Mouse (Mus musculus) macrophage (primary cell): ENCODE measurements around the gene Runx2. TPM values are rescaled to one million over a fixed set of nuclear protein-coding genes. Genes with fewer than 3 reads are reported as not detected.
A peak's percentile ranks its signal among the peaks of the same experiment; 100 is the strongest.

ENCODE experiments used
- H3K27ac ChIP-seq: fragments of 350-480 bp; formaldehyde crosslinking; 2 replicates; pipeline ENCODE4 v1.9.0; 2021
- H3K36me3 ChIP-seq: fragments of 350-480 bp; formaldehyde crosslinking; 2 replicates; pipeline ENCODE4 v1.9.0; 2021; ENCODE audit errors: inconsistent target
- H3K4me3 ChIP-seq: fragments of 350-480 bp; formaldehyde crosslinking; 2 replicates; pipeline ENCODE4 v1.9.0; 2021; ENCODE audit errors: inconsistent target
- H3K79me2 ChIP-seq: fragments of 350-480 bp; formaldehyde crosslinking; 2 replicates; pipeline ENCODE4 v1.9.0; 2021; ENCODE audit errors: inconsistent target
- WGBS: methylation state at CpG from one replicate; pipeline ENCODE4 v1.1.7; 2026; ENCODE audit warnings: inconsistent platforms; ENCODE audit not compliant: missing documents; 5-methylcytosine and 5-hydroxymethylcytosine counted together
- polyA plus RNA-seq: library from polyadenylated mRNA; stranded (reverse); fragments of 250-400 nt; gene quantifications from 3 replicates; pipeline ENCODE4 v1.2.4, GENCODE M21; 2018; ENCODE audit warnings: inconsistent platforms

The Runx2 gene
- polyA plus RNA-seq, 1 experiment from 2014 or later: 2.8 TPM

DNA sequence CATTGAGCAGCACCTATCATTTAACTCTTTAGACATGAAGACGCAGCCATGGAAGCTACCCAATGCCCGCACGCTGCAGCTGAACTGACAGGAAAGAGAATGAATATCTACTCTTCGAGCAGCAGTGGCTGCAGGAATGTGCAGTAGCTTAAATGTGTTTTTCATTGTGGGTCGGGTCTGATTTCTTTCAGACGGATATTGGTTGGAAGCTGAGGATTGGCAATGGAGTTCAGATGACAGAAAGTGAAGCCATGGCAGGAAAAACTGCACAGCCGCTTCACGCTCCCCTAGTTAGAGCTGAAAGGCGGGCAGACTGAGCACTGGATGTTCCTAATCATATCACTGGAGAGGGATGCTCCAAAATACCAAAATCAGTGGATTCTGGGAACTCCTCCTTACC lies 131.6 kb downstream of the Runx2 start:
- H3K4me3 ChIP-seq: no peak overlapping the region
- no peak overlapping the region for H3K27ac ChIP-seq
- 97% methylated on average over 9 of the region's 9 CpGs for WGBS
- H3K79me2 ChIP-seq: no peaks in the 10 kb centered on the region
- H3K36me3 ChIP-seq: no peaks in the 10 kb centered on the region

DNA sequence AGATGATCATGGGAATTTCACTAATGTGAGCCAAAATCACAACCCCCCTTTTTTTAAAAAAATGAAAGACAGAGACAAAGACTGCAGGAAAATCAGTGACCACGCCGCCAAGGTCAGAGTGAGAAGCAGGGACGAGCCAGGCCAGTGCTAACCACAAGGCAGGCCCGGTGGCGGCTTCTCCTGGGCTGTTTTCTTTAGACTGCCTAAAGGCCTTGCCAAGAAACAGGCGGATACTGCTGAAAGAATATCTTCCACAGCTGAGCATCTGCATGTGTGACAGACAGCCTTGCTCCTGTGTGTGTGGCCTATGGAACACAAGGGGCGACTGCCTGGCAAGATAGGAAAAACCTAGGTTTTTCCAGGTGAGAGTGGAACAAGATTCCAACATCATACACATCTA lies 136.8 kb downstream of the Runx2 start:
- Histone ChIP-seq H3K36me3 (no peaks in the 10 kb centered on the region), H3K27ac (no peak overlapping the region), H3K4me3 (no peak overlapping the region), H3K79me2 (no peaks in the 10 kb centered on the region)
- WGBS: 52% methylated on average over 7 of the region's 7 CpGs

DNA sequence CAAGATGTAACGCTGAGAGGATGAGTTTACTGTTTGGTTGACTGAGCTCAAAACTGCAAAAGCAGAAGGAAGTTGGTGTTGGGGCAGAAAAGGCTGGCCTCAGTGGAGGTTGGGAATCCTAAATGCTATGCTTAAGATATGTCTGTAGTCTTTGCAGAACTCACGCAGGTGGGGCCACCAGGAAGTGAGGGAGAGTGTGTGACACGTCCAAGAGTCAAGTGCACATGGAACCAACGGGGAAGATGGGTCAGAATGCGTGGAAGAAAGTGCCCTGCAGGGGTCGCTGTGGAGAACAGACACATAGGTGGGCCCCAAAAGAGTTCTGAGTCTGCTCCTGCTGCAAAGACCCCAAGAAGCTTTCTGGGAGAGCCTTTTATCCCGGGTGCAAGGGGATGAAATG lies 141.8 kb downstream of the Runx2 start:
- no peak overlapping the region for H3K4me3 ChIP-seq
- no peak overlapping the region for H3K27ac ChIP-seq
- WGBS: 9% methylated on average over 7 of the region's 7 CpGs
- no peaks in the 10 kb centered on the region for H3K36me3 ChIP-seq
- H3K79me2 ChIP-seq: no peaks in the 10 kb centered on the region

DNA sequence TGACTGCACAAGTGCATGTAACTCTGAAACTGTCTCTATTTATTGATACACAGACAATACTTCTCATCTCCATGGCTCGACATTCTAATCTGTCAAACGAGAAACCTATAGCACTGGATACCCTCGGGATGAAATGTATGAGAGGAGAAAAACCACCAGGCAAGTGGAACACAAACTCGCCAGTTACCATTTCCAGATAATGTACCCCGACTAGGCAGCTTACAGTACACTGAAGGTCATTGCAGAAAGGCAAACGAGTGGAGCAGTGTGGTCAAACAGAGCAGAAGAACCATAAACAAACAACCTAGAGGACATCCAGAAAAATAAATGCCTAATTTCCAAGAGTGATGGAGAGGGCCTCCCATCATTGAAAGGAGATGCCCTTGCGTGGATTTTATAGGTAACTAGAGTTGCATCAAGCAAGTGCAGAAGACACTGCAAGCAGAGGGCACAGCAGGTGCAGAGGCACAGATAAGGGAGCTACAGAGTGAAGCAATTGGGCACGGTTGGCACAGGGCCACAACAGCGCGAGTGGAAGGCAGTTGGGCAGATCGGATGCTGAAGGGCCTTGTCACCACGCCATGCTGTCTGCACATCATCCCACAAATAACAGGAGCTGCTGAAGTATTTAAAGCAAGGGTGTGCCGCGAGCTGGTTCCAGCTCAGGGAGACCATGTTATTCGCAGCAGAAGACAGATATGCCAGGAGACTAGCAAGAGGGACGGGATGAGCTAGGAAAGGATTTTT lies 142.5 kb downstream of the Runx2 start:
- Histone ChIP-seq H3K36me3 (no peaks in the 10 kb centered on the region), H3K4me3 (no peak overlapping the region), H3K79me2 (no peaks in the 10 kb centered on the region), H3K27ac (no peak overlapping the region)
- whole genome bisulfite sequencing: 31% methylated on average over 16 of the region's 16 CpGs

DNA sequence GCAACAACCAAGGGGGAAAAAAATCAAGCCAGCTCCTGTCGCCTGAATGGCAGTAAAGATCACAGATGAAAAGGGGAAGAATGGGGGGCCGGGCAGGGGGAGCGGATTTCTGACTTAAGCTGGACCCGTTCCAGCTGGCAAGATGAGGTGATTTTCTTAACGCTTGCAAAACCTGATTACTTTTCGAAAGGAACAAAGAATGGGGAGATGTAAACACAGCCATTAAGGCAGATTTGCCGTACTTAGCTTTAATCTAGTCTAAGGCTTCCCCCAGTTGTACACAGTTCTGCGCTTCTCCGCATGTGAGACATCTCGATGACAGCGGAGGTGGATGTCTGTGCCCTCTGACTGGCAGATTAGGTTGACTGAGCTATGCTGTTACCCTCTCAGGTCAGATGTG lies 144.6 kb downstream of the Runx2 start:
- 33% methylated on average over 11 of the region's 11 CpGs for WGBS
- H3K79me2 ChIP-seq: no peaks in the 10 kb centered on the region
- H3K27ac ChIP-seq: no peak overlapping the region
- H3K36me3 ChIP-seq: no peaks in the 10 kb centered on the region
- H3K4me3 ChIP-seq: no peak overlapping the region

DNA sequence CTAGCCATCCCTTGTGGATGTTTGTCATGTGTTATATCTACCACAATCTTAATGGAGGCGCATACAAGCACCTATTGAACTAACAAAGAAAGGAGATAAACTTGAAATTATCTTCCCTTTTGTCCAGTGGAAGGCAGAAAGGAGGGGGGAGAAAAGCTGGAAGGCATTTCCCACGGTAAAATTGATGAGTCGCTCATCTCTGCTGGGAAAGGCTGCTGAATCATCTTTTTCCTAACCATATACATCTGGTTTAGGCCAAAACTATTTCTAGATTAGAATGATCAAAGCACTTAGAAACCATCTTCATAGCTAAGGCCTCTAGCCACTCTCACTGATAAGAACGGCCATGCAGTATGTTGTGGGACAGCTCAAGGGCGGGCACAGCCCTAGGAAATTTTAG lies 147.3 kb downstream of the Runx2 start:
- Histone ChIP-seq H3K36me3 (no peaks in the 10 kb centered on the region), H3K4me3 (no peak overlapping the region), H3K27ac (no peak overlapping the region), H3K79me2 (no peaks in the 10 kb centered on the region)
- 77% methylated on average over 5 of the region's 5 CpGs for whole genome bisulfite sequencing

DNA sequence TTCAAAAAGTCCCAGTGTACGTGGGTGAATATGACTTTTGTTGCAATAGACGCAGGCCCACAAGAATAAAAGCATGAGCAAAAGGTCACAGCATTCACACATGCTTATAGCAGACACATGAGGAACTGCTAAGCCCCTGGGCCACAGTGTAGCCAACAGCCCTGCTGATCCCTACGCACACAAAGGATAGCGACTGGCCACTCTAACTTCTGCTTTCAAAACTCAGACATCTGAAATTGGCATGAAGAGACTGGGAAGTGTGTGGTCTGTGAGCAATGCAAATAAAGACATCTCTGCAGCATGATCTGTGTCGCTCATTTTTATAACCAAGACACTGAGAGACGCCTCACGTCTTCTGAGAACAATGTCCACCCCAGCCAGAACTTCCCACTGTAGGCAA lies 150.7 kb downstream of the Runx2 start:
- Histone ChIP-seq H3K27ac (peak overlapping the region; percentile 64), H3K4me3 (no peak overlapping the region), H3K79me2 (no peaks in the 10 kb centered on the region), H3K36me3 (no peaks in the 10 kb centered on the region)
- 5% methylated on average over 7 of the region's 7 CpGs for WGBS

DNA sequence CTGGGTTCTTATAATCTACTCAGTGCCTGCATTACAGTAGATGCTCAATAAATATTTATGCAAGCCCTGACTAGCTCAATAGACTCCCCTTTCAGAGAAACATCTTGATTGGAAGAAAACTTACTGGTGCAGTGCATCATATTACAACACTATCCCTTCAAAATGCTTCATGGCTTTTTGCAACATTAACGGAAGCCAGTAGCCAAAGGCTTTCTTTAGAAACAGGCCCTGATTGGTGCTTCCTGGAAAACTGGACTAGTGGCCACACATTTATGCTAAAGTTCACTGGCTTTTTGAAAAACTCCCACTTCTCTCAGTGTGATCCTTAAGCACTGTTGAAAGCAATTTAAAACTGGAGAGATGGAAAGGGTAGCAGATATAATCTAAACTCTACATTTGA lies 151.4 kb downstream of the Runx2 start:
- Histone ChIP-seq H3K36me3 (no peaks in the 10 kb centered on the region), H3K27ac (peak overlapping the region; percentile 64), H3K79me2 (no peaks in the 10 kb centered on the region), H3K4me3 (no peak overlapping the region)
- WGBS: 0% methylated on average over 1 of the region's 1 CpGs

DNA sequence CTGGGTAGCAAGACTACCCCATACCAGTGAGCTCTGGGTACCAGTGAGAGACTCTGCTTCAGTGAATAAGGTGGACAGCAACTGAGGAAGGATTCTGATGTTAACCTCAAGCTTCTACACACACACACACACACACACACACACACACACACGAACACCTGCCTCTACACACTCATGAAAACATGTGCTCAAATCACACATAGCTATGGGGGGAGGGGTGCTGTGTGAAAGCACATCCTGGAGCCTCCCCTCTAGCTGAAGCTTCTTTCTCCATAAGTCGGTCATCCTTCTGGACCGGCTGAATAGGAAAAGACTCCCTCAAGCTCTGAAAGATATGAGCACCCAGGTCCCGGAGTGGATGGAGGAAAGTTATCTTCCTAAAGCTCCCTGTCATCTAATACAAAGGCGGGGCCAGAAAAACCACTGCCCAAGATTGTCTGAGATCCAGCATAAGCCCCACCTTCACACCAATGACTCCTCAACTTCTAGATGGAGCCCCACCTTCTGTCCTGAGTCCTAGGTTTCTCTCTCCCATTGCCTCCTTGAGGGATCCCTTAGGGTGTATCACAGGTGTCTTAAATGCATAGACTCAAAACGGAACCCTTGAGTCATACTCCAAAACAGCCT lies 152.4 kb downstream of the Runx2 start:
- Histone ChIP-seq H3K79me2 (no peaks in the 10 kb centered on the region), H3K27ac (no peak overlapping the region), H3K36me3 (no peaks in the 10 kb centered on the region), H3K4me3 (no peak overlapping the region)
- WGBS: 80% methylated on average over 6 of the region's 6 CpGs

DNA sequence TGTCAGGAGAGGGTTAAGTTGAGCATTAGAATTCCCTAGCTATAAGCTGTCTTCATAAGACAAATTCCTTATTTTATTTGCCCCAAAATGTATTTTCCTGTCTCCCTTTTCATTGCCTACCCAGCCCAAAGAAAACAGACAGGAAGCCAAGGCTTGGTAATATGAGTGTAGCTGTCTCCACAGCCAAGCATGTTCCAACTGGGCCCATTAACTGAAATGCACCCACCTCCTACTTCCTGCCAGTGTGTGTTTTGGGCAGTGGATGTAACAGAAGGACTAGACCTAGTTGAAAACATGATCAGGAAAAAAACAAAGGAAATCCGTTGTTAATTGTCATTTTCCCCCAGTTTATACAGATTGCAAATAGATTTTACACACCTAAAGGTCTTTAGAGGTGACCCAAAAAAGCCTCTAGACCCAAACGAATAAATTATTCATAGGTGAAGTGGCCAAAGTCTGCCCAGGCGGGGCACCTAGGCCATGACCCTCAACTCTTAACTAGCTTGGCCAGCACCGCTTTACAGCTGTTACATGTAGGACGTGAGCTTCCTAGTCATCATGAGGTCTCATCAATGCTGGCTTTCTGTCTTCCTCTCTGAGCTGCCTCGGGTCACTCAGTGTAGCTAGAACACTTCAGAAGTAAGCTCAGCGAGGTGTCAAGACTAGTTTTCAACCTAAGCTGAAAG lies 154.3 kb downstream of the Runx2 start:
- Histone ChIP-seq H3K4me3 (no peak overlapping the region), H3K27ac (no peak overlapping the region), H3K79me2 (no peaks in the 10 kb centered on the region), H3K36me3 (no peaks in the 10 kb centered on the region)
- WGBS: 63% methylated on average over 7 of the region's 7 CpGs

DNA sequence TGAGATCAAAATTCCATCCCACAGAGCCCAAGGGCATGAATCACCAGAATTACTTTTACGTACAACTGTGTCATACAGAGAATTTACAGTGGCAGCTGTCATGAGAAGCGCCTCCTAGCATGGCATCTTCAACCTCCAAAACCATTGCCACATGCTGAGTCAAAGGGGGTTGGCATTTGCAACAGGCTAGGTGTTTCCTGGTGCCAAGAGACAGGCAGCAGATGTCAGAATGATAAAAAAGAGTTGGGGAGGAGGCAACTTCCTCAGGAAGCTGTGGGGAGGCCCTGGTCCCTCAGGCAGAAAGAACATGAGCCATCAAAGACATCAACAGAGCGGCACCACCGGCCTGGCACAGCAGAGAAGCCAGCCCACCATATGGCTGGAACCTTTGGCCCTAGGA lies 160.1 kb downstream of the Runx2 start:
- Histone ChIP-seq H3K27ac (no peak overlapping the region), H3K4me3 (no peak overlapping the region), H3K36me3 (no peaks in the 10 kb centered on the region), H3K79me2 (no peaks in the 10 kb centered on the region)
- 20% methylated on average over 4 of the region's 4 CpGs for WGBS

DNA sequence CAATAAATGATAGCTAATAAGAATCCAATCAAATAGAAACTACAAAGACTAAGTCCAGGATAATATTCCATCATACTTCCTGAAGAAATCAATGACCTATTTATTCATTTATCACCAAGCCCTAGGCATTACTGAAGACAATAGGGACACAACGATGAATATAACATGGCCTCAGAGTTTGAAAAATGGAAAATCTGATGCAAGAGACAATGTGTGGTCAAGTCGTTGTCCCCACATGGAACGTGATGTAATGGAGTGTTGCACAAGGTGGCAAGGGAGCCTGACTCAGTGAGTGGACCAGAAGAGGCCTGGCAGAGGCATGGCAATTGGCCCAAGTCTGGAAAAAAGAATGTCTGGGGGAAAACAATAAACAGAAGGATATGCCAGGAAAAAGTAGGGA lies 161.5 kb downstream of the Runx2 start:
- Histone ChIP-seq H3K36me3 (no peaks in the 10 kb centered on the region), H3K27ac (no peak overlapping the region), H3K79me2 (no peaks in the 10 kb centered on the region), H3K4me3 (no peak overlapping the region)
- 15% methylated on average over 3 of the region's 3 CpGs for WGBS

DNA sequence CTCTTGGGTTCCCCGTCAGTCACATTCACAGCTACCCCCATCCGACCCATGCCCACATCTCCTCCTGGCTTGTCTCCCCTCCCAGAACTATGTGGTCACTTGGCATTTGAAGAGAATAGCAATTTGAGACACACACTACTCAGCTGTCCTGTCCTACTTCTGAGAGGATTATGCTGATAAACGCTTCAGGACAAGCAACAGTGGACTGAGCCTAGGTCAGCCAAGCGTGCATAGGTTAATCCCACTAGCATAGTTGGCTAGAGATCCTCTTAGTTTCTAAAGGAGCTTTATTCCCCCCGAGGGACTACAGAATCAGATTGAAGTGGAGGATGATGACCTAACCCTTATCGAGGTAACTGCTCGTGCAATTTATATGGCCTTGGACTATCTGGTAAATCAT lies 162.5 kb downstream of the Runx2 start:
- Histone ChIP-seq H3K36me3 (no peaks in the 10 kb centered on the region), H3K79me2 (no peaks in the 10 kb centered on the region), H3K27ac (no peak overlapping the region), H3K4me3 (no peak overlapping the region)
- WGBS: 92% methylated on average over 7 of the region's 7 CpGs

DNA sequence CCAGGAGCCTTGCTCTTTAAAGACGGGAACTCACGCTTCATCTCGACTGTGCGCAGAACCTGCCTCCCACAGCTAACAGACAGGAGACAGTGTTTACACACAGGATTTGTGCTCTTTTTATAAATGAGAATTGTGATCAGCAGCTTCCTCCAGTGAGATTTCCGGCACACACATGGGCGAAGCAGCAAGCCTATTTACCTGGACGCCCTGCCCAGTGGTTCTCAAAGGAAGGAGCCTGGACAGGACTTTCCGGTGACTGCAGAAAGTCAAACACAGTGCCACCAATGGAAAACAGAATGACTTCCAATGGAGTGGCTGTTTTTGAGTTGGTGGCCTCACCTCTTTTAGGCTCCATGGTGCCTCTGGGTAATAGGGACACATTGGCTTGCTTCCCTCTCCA lies 163.0 kb downstream of the Runx2 start:
- H3K4me3 ChIP-seq: no peak overlapping the region
- no peaks in the 10 kb centered on the region for H3K36me3 ChIP-seq
- 97% methylated on average over 8 of the region's 8 CpGs for WGBS
- H3K27ac ChIP-seq: no peak overlapping the region
- H3K79me2 ChIP-seq: no peaks in the 10 kb centered on the region

DNA sequence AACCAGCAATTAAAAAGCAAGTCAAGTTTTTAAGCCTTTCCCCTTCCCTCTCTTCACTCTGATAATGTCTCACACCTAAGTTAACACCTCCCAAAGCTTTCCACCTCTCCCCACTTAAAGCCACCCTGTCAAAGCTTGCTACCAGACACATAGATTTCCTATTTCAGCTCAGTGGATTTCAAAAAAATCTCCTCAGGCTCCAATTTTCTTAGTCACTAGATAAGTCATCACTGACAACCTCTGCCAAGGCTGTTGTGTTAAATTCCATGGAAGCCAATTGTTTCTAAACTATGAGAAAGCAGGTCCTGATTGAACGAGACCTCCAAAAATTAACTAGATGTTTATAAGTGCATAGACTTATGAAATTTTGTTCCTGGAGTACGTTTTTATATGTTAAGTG lies 164.2 kb downstream of the Runx2 start:
- H3K36me3 ChIP-seq: no peaks in the 10 kb centered on the region
- H3K27ac ChIP-seq: no peak overlapping the region
- H3K4me3 ChIP-seq: no peak overlapping the region
- WGBS: 100% methylated on average over 2 of the region's 2 CpGs
- no peaks in the 10 kb centered on the region for H3K79me2 ChIP-seq
